Mouse (Mus musculus): ENCODE results near the gene Jph4. TPM values are rescaled to one million over a fixed set of nuclear protein-coding genes. Genes with fewer than 3 reads are reported as not detected.

Gene Jph4
- polyA plus RNA-seq, 1 experiment: 3.6 TPM

GRCm38 (mm10) chr14:55102253-55102785, 14.4 kb downstream of the Jph4 start:
- H3K36me3 ChIP-seq (ENCODE audit: control insufficient read depth, insufficient read depth, low read length, poor library complexity, severe bottlenecking): peaks cover 9% of the 10 kb centered on the region
- no peaks in the 10 kb centered on the region for H3K9me3 ChIP-seq (replicated peaks; ENCODE audit: control insufficient read depth, insufficient read depth, low read length, poor library complexity, severe bottlenecking)
- no peak overlapping the region for H3K27ac ChIP-seq (ENCODE audit: insufficient read depth, low read length)
- H3K27me3 ChIP-seq (ENCODE audit: control insufficient read depth, insufficient read depth, low read length, poor library complexity, severe bottlenecking): no peaks in the 10 kb centered on the region
- no peak overlapping the region for H3K9ac ChIP-seq (ENCODE audit: low read depth, poor library complexity, severe bottlenecking)
- H3K4me3 ChIP-seq (ENCODE audit: low read depth, low read length): no peak overlapping the region
- TF ChIP-seq POLR2A (IDR thresholded peaks at IDR 0.05; ENCODE audit: insufficient read depth, low read length) (no peak), CTCF (IDR thresholded peaks at IDR 0.05; ENCODE audit: low read depth, low read length) (no peak), EP300 (IDR thresholded peaks at IDR 0.05; ENCODE audit: insufficient read depth, low read depth, low read length) (no peak)
- peaks cover 2% of the 10 kb centered on the region for H3K4me1 ChIP-seq (ENCODE audit: control insufficient read depth, insufficient read depth, low read length)

DNA sequence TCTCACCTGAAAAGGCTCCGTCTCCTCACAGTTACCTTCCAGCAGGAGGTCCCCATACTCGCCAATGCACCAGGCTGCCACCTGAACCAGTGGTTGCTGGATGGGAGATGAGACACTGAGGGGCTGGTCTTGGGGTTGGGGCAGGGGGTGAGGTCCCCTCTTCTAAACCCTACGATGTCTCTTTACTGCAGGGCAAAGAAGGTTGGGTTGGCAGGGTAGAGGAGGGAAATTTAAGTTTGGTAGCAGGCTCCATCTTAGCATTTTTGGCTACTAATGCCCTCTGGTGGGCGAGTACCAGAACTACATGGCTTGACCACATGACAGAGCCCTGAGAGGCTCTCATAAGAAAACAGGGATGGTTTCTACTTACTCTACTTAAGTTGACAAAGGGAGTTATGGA, 15.1 kb downstream of the Jph4 start:
- H3K27me3 ChIP-seq (ENCODE audit: control insufficient read depth, insufficient read depth, low read length, poor library complexity, severe bottlenecking): no peaks in the 10 kb centered on the region
- TF ChIP-seq CTCF (IDR thresholded peaks at IDR 0.05; ENCODE audit: low read depth, low read length): peak; percentile 36
- no peak for TF ChIP-seq EP300 (IDR thresholded peaks at IDR 0.05; ENCODE audit: insufficient read depth, low read depth, low read length)
- TF ChIP-seq POLR2A (IDR thresholded peaks at IDR 0.05; ENCODE audit: insufficient read depth, low read length): no peak
- H3K27ac ChIP-seq (ENCODE audit: insufficient read depth, low read length): no peak overlapping the region
- H3K4me3 ChIP-seq (ENCODE audit: low read depth, low read length): peak overlapping the region; percentile 11
- peak overlapping the region; percentile 39 for H3K9ac ChIP-seq (ENCODE audit: low read depth, poor library complexity, severe bottlenecking)
- H3K36me3 ChIP-seq (ENCODE audit: control insufficient read depth, insufficient read depth, low read length, poor library complexity, severe bottlenecking): peaks cover 9% of the 10 kb centered on the region
- H3K4me1 ChIP-seq (ENCODE audit: control insufficient read depth, insufficient read depth, low read length): peaks cover 4% of the 10 kb centered on the region
- H3K9me3 ChIP-seq (replicated peaks; ENCODE audit: control insufficient read depth, insufficient read depth, low read length, poor library complexity, severe bottlenecking): no peaks in the 10 kb centered on the region

GRCm38 (mm10) chr14:55098067-55098466, 18.7 kb downstream of the Jph4 start:
- H3K9ac ChIP-seq (ENCODE audit: low read depth, poor library complexity, severe bottlenecking): no peak overlapping the region; the same call in 1 of the 2 replicates
- no peak overlapping the region for H3K4me3 ChIP-seq (ENCODE audit: low read depth, low read length)
- peaks cover 9% of the 10 kb centered on the region for H3K36me3 ChIP-seq (ENCODE audit: control insufficient read depth, insufficient read depth, low read length, poor library complexity, severe bottlenecking)
- no peak for TF ChIP-seq POLR2A (IDR thresholded peaks at IDR 0.05; ENCODE audit: insufficient read depth, low read length)
- TF ChIP-seq CTCF (IDR thresholded peaks at IDR 0.05; ENCODE audit: low read depth, low read length): peak; percentile 68
- no peaks in the 10 kb centered on the region for H3K27me3 ChIP-seq (ENCODE audit: control insufficient read depth, insufficient read depth, low read length, poor library complexity, severe bottlenecking)
- peaks cover 6% of the 10 kb centered on the region for H3K4me1 ChIP-seq (ENCODE audit: control insufficient read depth, insufficient read depth, low read length)
- no peaks in the 10 kb centered on the region for H3K9me3 ChIP-seq (replicated peaks; ENCODE audit: control insufficient read depth, insufficient read depth, low read length, poor library complexity, severe bottlenecking)
- peak overlapping the region; percentile 43 for H3K27ac ChIP-seq (ENCODE audit: insufficient read depth, low read length)

- H3K9me3 ChIP-seq (replicated peaks; ENCODE audit: control insufficient read depth, insufficient read depth, low read length, poor library complexity, severe bottlenecking): no peaks in the 10 kb centered on the region
- peaks cover 9% of the 10 kb centered on the region for H3K36me3 ChIP-seq (ENCODE audit: control insufficient read depth, insufficient read depth, low read length, poor library complexity, severe bottlenecking)
- H3K4me3 ChIP-seq (ENCODE audit: low read depth, low read length): no peak overlapping the region
- TF ChIP-seq CTCF (IDR thresholded peaks at IDR 0.05; ENCODE audit: low read depth, low read length): no peak
- TF ChIP-seq EP300 (IDR thresholded peaks at IDR 0.05; ENCODE audit: insufficient read depth, low read depth, low read length): no peak
- TF ChIP-seq POLR2A (IDR thresholded peaks at IDR 0.05; ENCODE audit: insufficient read depth, low read length): no peak
- H3K27me3 ChIP-seq (ENCODE audit: control insufficient read depth, insufficient read depth, low read length, poor library complexity, severe bottlenecking): no peaks in the 10 kb centered on the region
- peaks cover 6% of the 10 kb centered on the region for H3K4me1 ChIP-seq (ENCODE audit: control insufficient read depth, insufficient read depth, low read length)
- H3K9ac ChIP-seq (ENCODE audit: low read depth, poor library complexity, severe bottlenecking): peak overlapping the region; percentile 16
- peak overlapping the region; percentile 43 for H3K27ac ChIP-seq (ENCODE audit: insufficient read depth, low read length)
Measured at GRCm38 (mm10) chr14:55097646-55098045, 19.1 kb downstream of the Jph4 start.

GRCm38 (mm10) chr14:55096573-55097087, 20.1 kb downstream of the Jph4 start:
- H3K9me3 ChIP-seq (replicated peaks; ENCODE audit: control insufficient read depth, insufficient read depth, low read length, poor library complexity, severe bottlenecking): no peaks in the 10 kb centered on the region
- peak overlapping the region; percentile 16; the same call in 1 of the 2 replicates for H3K9ac ChIP-seq (ENCODE audit: low read depth, poor library complexity, severe bottlenecking)
- 0 out of 2 replicates have a peak overlapping the region, but pooled peaks have one; percentile 43 for H3K27ac ChIP-seq (ENCODE audit: insufficient read depth, low read length)
- no peaks in the 10 kb centered on the region for H3K27me3 ChIP-seq (ENCODE audit: control insufficient read depth, insufficient read depth, low read length, poor library complexity, severe bottlenecking)
- H3K4me3 ChIP-seq (ENCODE audit: low read depth, low read length): no peak overlapping the region
- H3K36me3 ChIP-seq (ENCODE audit: control insufficient read depth, insufficient read depth, low read length, poor library complexity, severe bottlenecking): peaks cover 9% of the 10 kb centered on the region
- H3K4me1 ChIP-seq (ENCODE audit: control insufficient read depth, insufficient read depth, low read length): peaks cover 6% of the 10 kb centered on the region
- TF ChIP-seq CTCF (IDR thresholded peaks at IDR 0.05; ENCODE audit: low read depth, low read length) (no peak), EP300 (IDR thresholded peaks at IDR 0.05; ENCODE audit: insufficient read depth, low read depth, low read length) (0 out of 2 replicates have a peak, but pooled peaks have one; percentile 18)

DNA sequence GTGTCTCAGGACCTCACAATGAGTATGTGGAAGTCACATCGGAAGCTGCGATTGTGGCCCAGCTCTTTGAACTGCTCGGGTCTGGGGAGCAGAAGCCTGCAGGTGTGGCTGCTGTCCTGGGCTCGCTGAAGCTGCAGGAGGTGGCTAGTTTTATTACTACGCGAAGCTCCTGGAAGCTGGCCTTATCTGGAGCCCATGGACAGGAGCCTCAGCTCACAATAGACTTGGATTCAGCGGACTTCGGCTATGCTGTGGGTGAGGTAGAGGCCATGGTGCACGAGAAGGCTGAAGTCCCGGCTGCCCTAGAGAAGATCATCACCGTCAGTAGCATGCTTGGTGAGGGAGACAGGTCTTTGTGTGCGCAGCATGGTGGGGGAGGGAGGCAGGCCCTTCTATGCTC, 21.1 kb downstream of the Jph4 start:
- Histone ChIP-seq H3K9ac (ENCODE audit: low read depth, poor library complexity, severe bottlenecking) (peak overlapping the region; percentile 67), H3K4me1 (ENCODE audit: control insufficient read depth, insufficient read depth, low read length) (peaks cover 6% of the 10 kb centered on the region), H3K27ac (ENCODE audit: insufficient read depth, low read length) (peak overlapping the region; percentile 38; the same call in 1 of the 2 replicates)

More for the DNA sequence above, 21.1 kb downstream of the Jph4 start:
- Histone ChIP-seq H3K36me3 (ENCODE audit: control insufficient read depth, insufficient read depth, low read length, poor library complexity, severe bottlenecking) (peaks cover 9% of the 10 kb centered on the region), H3K27me3 (ENCODE audit: control insufficient read depth, insufficient read depth, low read length, poor library complexity, severe bottlenecking) (no peaks in the 10 kb centered on the region), H3K4me3 (ENCODE audit: low read depth, low read length) (peak overlapping the region; percentile 91), H3K9me3 (replicated peaks; ENCODE audit: control insufficient read depth, insufficient read depth, low read length, poor library complexity, severe bottlenecking) (no peaks in the 10 kb centered on the region)
- TF ChIP-seq POLR2A (IDR thresholded peaks at IDR 0.05; ENCODE audit: insufficient read depth, low read length) (no peak), EP300 (IDR thresholded peaks at IDR 0.05; ENCODE audit: insufficient read depth, low read depth, low read length) (no peak), CTCF (IDR thresholded peaks at IDR 0.05; ENCODE audit: low read depth, low read length) (no peak)
